Mouse (Mus musculus) retina, adult 2 months (tissue): Measurements from ENCODE around the gene Aurkaip1.

Source experiments
- DNase-seq: peaks from one replicate; pipeline ENCODE4 v3.0.0-alpha.2; 2012; ENCODE audit warnings: low read depth, low spot score

Aurkaip1 gene

DNA sequence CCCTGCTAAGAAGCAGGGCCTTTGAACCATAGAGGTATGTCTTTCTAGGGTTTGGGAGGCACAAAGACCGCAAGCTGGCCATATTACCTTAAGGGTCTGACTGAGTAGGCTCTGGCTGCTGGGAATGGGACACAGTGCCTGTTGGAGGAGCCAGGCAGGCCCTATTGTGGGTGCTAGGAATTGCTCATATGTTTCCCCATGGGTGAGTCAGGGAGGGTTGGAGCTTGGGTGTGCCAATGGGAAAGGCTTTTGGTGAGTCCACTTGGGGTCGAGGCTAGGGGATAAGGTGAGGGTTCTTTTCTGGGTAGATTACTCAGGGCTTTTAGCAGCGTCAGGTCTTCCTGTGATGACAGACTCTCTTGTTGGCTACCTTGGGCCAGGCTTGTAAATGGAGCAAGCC, 20.3 kb downstream of the Aurkaip1 start:
- DNase-seq: no peak

DNA sequence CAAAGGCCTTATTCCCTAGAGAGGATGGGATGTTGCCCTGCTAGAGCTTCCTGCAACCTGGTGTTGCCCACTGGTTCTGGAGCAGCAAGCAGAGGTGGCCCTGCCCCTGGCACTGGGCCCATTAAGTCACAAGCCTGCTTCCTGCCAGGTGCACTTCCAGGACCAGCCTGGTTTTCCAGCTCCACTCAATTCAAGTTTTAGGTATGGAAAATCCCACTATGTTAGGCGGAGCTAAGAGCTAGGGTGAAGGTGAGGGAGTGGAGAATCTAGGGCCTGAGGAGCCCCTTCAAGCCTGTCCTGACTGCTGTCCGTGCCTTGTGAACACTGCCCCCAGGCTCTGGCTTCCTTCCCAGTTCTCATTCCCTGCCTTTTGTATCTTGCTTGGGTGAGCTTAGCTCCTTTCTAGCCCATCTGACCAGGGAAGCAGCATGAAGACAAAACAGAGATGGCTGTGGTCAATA, 20.9 kb downstream of the Aurkaip1 start:
- no peak for DNase-seq

DNA sequence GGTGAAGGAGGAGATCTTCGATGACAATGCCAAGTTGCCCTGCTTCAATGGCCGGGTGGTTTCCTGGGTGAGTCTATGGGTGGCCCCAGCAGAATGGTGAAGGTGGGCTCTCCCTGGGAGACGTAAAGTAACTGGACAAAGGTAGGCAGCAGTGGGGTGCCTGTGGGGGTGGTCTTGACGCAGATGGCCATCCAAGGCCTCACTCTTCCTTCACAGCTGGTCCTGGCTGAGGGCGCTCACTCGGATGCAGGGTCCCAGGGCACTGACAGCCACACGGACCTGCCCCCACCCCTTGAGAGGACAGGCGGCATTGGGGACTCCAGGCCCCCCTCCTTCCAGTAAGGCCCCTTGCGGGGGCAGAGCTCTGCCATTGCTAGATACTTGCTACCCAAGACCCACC, 22.3 kb downstream of the Aurkaip1 start:
- DNase-seq: no peak

DNA sequence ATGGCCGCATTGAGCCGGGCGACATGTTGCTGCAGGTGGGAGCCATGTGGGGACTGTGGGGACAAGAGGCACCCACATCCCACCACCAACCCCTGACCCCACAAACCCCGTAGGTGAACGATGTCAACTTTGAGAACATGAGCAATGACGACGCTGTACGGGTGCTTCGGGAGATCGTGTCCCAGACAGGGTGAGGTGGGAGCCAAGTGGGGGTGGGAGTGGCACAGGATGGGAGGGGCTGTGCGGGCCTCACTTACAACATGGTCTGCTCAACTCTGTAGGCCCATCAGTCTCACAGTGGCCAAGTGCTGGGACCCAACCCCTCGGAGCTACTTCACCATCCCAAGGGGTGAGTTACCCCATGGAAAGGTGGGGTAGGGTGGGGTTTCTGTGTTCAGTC, 23.9 kb downstream of the Aurkaip1 start:
- no peak for DNase-seq

- no peak for DNase-seq
These were observed 25.0 kb downstream of the Aurkaip1 start for GRCm38 (mm10) chr4:155856071-155856470.

- no peak for DNase-seq
These were observed 25.8 kb downstream of the Aurkaip1 start for GRCm38 (mm10) chr4:155856881-155857280.

- no peak for DNase-seq
These were observed 28.2 kb downstream of the Aurkaip1 start for GRCm38 (mm10) chr4:155859318-155859717.

- DNase-seq: no peak
These were observed 30.7 kb downstream of the Aurkaip1 start for GRCm38 (mm10) chr4:155861787-155862186.

DNA sequence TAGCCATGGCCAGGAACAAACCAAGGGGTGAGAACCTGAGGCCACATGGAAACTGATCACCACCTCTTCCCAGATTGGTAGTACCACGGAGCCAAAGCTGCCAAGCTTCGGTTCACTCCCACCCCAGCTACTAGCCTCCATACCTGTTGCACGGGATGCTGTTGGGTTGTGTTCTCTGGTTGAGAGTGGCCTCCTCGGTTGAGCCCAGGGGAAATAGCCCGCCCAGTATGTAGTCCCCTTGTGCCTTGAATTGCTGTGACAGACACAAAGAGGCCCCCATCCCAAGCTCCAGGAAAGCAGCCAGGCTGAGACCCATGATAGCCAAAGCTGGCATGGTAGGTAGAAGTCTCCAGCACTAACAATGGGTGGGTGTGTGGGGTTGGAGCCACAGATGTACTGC, 31.9 kb downstream of the Aurkaip1 start, which contains the start of gene Tas1r3:
TSS of gene Tas1r3 (minus strand) at position 362 of the 400 bp plus-strand sequence.
- no peak for DNase-seq

DNA sequence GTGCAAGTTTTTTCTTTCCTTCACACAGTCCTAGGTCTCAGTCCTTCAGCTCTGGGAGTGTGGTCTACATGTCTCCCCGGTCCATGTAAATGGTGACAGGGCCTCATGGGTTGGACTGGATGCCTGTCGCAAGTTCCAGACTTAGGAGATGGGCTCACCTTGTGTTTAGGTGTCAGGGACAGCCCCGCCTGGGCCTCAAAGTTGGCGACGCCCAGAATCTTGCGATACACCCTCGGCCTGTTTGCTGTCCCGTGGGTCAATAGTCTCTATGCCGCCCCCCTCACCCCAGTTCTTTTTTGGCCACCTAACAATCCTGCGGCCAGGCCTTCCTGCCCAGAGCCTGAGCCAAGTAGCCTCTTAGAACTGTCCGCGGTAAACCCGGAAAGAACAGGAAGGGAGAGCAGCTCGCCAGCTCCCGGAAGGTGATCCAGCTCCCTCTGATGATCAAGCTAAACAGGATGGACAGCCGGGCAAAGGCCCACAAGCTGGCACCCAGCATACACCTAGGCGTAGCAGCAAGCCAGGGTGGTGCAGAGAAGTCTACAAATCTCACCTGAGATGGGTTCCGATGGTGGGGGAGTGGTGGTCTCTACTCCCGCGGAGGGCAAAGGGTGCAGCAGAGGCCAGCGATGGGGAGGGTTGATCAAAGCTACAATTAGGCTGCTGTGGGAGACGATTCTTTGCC, 37.7 kb downstream of the Aurkaip1 start:
- no peak for DNase-seq

- DNase-seq: peak; percentile 77
These were observed 38.4 kb downstream of the Aurkaip1 start, which contains the start of the genes Cptp and Ints11 for GRCm38 (mm10) chr4:155869317-155870033. Gene Cptp (minus strand): TSS chr4:155869440. Gene Ints11 (plus strand): TSS chr4:155869546.

GRCm38 (mm10) chr4:155871404-155871803, 40.3 kb downstream of the Aurkaip1 start:
- no peak for DNase-seq
